Mouse (Mus musculus) ovary, postnatal 10 days (tissue): ENCODE results near the gene Parp6.

ENCODE experiments used
- DNase-seq: peaks from one replicate; pipeline ENCODE4 v3.0.0; 2022; ENCODE audit warnings: low spot score

Parp6 gene

DNA sequence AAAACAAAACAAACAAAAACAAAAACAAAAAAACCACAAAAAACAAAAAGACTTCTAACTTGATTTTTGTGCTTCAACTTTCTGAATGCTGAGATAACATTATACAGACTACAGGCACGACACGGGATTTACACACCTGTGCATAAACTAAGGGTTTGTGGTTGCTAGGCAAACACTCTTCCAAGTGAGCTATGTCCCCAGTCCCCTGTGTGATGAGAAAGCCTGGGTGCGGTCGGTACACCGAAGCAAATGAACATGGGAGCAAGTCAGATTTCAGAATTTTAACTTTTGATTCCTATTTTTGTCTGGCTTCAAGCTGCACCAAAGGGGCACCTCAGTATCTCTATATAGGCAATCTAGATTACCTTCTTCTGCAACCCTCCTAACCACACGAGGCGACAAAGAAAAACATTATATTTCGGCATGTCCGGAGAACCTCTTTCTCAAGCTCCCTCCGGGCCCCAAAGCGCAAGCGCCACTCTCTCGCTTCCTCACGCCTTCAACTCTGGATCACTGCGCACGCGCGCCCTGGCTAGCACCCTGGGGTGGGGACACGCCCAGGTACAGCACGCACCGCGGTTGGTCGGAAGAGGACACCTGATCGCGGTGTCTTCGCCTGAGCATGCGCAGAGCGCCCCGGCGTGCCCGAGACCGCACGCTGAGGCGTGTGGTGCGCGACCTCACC, at the start of gene Parp6:
TSS of gene Parp6 (plus strand) at position 663 of the 685 bp plus-strand sequence.
- peak; percentile 99 for DNase-seq

DNA sequence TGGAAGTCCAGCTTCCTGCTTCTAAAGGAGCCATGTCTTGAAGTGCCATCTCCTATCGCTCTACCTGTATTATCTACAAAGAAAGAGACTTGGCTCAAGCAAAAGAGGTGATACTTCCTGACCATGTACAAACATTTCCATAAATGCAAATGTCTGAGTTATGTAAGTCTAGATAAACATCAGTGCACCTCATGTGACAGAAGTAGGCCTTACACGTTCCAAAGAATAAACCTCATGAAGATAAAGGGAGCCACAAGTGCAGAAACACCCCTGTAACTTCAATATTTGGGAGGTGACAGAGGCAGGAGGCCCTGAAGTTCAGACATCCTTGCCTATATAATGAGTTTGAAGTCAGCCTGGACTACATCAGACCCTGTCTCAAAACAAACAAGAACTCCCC, 45.2 kb upstream of the Parp6 start:
- no peak for DNase-seq

DNA sequence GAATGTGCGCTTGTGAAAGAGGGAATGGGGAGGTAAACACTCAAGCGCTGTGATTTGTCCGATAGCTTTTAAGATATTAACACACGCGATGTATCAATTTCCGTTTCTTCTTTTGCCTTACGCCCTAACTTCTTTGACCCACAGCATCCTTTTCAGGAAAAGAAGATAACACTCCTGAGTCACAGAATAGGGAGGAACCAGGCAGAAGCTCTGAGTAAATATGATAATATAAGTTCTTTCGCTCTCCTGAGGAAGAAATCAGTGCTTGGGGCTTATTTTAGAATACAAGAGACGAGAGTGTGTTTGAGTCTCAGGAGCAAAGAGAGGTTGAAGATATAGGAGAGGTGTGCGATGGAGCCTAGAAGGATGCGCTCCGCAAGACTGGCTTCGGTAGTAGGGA, 39.7 kb upstream of the Parp6 start:
- DNase-seq = no peak

DNA sequence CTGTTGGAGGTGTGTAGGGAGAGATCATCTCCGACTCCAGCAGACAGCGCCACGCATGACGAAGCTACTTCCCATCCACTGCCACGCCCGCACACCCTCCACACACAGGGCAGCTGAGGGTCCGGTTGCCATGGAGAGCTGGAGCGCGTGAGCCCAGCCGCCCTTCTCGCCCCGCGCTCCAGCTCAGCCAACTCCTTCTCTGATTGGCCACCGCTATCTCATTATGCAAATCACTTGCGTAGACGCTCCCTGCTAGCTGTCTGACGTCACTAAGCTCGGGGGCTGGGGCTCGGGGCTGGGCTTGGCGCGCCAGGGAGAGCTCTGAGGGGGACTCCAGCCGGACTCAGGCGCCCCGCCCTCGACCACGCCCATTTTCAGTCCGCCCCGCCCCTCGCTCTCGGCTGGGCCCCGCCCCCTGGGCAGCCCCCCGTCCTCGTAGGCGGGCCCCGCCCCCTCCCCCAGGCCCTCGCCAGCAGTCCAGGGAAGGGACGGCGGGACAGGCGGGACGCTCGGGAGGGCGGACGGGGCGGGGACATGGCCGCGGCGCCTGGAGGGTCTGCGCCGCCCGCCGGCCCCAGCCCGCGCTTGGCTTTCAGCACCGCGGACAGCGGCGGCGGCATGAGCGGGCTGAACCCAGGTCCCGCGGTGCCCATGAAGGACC, 39.1 kb upstream of the Parp6 start, which contains the start of gene Celf6:
TSS of gene Celf6 (plus strand) at position 74 of the 661 bp plus-strand sequence.
- peak; percentile 73 for DNase-seq

DNA sequence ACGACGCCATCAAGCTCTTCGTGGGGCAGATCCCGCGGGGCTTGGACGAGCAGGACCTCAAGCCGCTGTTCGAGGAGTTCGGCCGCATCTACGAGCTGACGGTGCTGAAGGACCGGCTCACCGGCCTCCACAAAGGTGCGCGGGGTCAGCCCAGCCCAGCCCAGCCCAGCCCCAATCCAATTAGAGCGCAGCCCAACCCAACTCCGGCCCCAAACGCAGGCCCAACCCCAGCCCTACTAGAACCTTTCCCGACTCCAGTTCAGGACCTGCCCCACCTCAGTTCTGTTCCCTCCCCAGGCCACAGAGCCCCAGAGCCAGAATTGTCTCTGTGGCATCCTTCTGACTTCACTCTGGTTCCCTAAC, 38.6 kb upstream of the Parp6 start:
- no peak for DNase-seq

DNA sequence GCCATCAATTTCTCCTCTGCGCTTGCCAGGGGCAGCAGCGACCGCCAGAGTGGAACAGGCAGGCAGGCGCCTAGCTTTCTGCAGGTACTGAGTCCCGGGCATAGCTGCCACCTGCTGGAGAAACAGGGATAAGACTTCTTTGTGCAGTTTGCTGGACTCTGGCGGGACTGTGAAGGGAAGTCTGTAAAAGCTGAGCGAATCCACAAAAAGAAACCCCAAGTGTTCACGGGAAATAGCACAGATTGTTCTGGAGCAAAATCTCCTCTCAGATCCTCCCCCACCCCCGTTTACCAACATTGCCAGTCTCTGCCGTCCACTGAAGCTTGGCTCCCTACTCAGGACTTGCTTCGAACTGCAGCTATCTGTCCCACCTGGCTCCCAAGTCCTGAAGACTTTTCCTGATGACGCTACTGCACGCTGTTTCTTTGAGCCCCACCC, 32.2 kb upstream of the Parp6 start:
- DNase-seq = peak; percentile 9

DNA sequence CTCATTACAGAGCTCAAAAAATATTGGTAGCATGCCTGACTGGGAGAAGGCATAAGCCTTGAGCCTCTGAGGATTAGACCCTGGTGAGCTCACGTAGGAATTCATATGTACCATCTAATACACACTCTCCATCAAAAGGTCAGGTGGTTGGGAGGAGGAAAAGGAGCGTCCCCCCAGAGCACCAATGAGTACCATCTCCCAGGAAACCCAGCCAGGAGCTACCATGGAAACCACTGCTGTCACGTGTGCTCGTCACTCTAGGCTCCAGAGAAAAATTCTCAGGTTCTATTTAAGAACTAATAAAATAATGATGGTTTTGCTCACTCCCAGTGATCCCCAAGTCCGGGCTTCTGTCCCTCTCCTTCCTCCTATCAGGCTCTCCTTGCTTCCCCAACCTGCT, 28.8 kb upstream of the Parp6 start:
- DNase-seq = no peak

DNA sequence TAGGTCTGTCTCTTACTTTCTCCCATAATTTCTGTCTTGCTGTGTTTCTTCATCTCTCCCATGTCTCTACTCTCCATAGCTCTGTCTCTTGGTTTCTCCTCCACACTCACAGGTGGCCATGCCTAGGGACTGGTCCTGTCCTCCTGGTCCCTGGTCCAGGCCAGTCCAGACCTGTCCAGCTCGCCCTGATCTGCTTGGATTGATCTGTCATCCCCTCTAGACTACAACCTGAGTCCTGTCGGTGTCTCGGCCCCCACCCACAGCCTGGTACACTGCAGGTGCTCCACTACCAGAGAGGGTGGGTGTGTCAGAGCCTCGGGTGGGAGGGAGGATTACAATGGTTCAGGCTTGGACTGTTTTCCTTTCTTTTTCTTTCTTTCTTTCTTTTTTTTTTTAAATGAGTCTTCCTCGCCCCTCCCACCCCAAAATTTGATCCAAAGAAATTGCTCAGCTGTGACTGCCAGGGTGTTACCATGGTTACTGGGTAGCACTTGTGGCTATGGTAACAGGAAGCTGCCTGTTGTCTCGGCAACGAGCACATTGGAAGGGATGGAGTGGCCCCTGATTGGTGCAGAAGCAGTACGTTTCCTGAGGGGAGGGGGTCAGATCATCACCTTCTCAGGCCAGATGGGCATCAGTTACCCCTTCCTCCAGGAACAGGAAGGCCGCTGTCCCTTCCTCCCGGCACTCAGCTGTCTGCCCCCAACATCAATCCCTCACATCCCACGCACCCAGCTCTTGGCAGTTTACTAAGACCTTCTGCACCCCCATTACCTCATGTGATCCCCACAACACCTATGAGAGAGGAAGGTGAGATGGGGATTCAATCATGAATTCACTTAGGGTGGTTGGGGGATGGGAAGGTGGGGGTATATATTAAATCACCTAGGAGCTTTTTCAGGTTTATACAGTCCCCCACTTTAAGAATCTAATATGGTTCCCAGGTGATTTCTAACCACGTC, 28.1 kb upstream of the Parp6 start:
- no peak for DNase-seq

DNA sequence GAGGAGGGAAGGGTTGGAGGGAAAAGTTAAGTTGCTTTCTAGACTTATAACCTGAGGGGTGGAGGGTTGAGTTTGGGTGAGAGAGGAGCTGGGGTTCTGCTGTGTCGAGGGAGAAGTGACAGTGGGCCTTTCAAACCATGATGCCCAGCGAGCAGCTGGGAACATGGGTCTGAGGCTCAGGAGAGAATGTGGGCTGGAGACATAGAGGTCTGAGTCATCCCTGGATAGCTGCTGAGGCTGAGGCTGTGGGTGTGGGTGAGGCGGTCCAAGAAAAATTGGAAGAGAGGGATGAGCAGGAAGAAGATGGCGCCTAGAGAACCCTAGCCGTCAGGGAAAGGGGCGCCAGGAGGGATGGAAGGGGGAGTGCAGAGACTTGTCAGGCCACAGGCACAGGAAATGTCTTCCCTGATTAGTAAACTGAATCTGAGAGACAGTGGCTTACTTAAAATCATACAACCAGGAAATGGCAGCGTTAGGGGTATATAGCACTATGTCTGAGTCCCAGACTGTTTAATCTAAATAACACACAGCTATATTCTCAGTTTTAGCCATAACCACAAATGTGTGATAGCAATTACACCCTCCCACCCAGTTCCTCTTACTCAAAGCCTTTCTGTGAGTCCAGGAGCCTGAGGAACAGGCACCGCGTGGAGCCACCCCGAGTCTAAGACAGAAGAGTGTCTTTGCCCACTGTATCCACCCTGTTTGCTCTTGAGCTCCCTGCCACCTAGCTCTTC, 27.2 kb upstream of the Parp6 start:
- no peak for DNase-seq

DNA sequence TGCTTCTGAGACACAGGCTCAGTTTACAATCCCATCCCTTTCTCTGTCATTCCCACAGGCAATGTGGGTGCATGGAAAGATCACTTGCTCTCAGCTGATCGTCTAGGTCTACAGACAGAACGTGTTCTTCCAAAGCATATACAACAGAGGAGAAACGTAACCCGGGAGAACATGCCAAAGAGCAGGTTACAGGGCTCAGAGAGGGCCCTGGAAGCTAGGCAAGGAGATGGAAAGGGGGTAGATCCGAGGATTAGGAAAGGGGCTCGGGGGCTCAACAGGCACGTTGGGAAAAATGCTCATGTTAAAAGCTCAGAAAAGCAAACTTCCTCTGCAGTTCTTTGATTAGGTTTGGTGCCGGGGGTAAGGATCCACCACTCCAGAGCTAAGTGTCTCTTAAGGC, 15.4 kb upstream of the Parp6 start:
- DNase-seq = no peak

DNA sequence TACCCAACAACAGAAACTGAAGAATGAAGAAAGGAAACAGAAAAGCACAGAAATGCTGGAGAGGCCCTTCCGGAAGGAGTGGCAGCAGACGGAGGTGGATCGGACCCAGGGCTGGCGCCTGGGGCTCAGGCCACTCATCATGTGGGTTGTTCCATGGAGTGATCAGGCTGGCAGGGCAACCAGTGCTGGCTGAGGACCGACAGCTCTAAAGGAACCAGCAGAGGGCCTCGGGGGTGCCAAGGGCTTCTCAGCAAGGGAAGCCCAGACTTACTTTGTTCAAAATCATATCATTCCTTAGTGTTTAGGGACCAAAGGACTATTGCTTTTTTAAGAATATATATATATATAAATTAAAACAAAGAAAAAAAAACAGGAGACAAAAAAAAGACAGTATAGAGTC, 11.1 kb upstream of the Parp6 start:
- DNase-seq = no peak

DNA sequence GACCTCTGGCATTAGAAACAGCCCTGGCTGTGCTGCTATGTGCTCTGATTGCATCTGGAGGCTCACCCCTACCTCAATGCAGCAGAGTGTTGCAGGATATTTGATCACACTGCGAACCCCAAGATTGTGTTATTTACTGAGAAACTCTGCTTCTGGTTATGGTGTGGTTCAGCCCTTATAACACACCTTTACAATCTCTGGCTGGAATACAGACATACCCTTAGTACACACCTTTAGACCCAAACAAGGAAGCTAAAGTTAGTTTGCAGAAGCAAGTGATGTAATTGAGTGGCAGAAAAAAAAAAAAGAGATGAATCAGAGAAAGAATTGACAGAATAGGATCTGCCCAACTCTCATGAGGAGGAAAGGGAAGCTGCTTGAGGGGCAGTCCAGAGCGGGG, 6.1 kb upstream of the Parp6 start:
- DNase-seq = no peak

DNA sequence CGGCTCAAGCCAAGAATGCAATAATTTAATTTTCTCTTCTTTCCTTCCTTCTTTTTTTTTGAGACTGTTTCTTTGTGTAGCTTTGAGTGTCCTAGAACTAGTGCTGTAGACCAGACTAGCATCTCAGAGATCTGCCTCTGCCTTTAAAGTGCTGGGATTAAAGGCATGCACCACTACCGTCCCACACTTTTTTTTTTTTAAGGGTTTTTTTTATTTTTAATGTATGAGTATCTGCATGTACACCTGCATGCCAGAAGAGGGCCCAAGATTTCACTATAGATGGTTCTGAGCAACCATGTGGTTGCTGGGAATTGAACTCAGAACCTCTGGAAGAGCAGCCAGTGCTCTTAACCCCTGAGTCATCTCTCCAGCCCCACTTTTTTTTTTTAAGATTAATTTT, 1.3 kb upstream of the Parp6 start:
- no peak for DNase-seq

DNA sequence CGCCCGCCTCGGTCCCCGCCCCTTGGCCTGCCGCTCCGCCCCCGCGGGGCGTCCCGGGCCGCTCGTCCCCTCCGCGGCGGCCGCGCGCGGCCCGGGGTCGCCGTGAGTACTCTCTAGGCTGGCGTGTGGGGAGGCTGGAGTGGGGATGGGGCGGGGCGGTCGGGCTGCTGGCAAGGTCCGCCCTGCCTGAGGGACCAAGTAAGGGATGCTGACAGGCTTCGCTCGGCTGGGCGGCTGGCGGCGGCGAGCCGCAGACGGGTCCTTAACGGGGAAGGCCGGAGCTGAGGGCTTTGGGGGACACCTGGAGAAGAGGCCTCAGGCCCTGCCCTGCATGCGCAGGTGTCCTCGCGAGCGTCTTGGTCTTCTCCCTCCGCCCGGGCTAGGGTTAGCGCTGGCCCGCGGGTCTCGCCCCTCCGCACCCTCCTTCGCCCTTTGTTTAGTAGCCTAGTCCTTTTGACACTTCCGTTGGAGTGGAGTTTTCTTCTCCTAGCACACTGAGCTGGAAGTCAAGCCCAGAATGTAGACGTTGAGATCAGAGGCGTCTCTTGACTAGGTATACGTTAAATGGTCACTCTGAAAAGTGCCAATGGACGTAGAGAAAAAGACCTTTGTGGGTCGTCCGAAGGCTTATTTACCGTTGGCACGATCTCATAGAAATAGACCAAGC, 356 bp downstream of the Parp6 start:
- DNase-seq = peak; percentile 13

DNA sequence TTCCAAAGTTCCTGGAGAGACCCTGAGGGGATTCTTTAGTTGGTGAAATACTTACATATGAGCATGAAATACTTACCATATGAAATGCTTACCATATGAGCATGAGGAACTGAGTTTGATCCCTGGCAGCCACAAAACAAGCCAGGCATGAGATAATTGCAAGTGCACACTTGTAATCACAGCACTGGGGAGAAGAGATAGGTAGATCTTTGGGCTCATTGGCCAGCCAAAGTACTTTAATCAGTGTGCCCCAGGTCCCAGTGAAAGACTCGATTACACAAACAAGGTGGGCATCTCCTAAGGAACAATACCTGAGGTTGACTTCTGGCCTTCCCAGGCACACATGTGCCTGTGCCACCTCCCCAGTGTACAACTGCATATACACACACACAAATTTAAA, 21.3 kb downstream of the Parp6 start:
- DNase-seq = no peak

DNA sequence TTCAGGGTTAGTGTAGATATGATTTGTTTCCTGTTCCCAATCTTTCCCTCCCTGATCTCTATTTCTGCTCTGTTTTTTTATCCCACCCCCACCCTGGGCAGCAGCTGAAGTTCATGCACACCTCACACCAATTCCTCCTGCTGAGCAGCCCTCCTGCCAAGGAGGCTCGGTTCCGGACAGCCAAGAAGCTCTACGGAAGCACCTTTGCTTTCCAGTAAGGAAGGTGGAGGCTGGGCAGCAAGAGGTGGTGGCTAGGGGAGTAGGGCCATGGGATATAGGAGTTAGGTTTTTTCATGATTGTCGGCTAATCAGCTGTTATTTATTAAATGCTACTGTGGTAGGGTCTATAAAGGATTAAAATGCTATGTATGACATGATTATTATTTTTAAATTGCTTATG, 22.9 kb downstream of the Parp6 start:
- DNase-seq = no peak

DNA sequence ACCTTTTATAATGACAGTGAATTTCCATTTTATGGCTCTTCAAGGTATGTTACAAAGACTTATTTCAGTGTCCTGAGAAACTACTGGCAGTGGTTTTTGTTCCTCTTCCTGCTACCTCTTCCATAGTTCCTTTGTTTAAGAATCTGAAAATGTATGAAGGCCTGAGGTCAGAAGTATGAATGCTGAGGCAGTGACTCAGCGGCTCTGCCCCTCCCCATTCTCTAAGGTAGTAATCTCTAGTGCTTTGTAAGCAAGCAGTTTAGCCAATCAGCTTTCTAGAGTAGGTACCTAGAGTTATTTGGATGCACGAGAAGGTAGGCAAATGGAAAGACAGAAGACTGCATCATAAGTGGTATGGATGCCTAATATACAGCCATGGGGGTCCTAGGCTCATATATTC, 24.2 kb downstream of the Parp6 start:
- no peak for DNase-seq

DNA sequence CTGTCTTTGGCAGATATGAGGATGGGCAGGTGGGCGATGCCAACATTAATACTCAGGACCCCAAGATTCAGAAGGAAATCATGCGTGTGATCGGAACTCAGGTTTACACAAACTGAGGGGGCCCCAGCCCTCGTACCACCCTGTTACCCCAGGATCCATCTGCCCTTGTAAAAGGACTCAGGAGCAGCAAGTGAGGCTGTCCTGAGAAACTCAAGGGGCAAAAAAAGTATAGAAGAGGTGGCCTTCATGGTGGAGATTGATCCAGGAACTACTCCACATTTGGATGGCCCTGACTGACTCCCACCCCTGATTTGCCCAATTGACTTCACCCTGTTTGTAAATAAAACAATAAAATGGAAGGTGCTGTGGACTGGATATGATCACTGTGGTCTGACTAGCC, 32.8 kb downstream of the Parp6 start:
- DNase-seq = no peak

DNA sequence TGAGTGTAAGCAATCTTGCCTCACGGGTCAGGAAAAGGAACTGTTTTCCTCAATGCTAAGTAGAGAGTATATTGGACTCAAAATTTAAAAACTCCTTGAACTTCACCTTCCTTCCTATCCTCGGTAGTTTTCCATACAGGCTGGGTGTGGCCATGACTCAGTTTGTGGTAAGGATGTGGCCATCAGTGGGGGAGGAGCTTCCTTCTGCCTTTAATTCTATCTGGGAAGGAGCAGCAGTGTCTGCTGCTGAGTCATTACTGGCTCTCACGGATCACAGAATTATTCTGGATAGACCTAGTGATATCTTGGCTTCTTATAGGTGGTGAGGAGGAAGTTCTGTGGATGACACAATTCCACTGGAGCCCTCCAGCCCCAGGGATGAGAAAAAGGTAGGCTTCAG, 36.3 kb downstream of the Parp6 start:
- no peak for DNase-seq

DNA sequence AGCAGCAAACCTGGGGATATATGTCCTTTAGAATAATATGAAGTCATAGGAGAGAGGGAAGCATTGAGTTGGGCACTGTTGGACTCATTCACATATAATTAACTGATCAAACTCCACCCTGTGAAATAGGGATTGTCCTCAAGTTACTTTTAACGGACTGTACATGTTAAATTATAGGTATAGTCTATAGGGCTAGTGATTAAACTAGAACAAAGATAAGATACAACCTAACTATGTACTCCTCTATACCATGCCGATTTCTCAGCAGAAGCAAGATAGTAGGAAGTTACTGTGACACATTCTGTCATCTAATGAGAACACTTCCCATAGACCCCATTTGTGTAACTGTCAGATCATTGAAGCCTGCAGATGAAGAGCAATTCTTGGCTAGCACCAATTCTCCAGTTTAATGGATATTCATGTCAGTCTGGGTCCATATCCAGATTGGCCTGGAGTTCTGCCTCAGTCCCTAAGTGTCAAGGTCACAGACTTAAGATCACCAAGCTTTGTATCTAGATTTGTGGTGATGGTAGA, 37.4 kb downstream of the Parp6 start:
- no peak for DNase-seq

DNA sequence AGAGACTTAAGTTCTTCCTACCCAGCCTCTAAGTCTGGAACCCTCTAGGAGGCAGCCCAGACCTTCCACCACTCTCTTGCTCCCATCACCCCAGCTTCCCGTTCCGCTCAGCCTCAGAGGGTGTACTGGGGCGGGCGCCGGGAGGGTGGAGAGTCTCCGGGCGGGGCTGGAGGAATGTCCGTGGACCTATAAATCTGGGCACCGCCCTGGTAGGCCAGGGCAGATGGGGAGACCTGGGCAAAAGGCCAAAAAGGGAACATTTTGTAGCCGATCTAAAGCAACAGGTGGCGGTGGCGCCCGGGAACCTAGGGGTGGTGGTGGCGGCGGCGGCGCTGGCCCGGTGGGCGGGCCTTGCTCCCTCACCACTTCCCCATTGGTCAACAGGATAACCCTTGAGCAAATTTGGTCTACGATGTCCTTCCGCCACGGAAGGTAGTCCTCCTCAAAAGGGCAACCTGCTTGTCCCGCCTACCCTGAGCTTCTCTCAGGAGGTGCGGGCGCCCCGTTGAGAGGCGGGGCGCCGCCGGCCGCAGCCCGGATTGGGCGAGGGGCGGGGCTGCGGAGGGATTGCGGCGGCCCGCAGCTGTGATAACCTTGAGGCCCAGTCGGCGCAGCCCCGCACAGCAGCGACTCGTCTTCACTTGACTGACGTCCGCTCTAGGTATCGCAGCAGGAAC, 39.0 kb downstream of the Parp6 start, which contains the start of gene Pkm:
TSS of gene Pkm (plus strand) at position 411 of the 677 bp plus-strand sequence.
- peak; percentile 81 for DNase-seq
